Mouse (Mus musculus): Measurements from ENCODE around the gene Ubqln5. TPM values are rescaled to one million over a fixed set of nuclear protein-coding genes. Genes with fewer than 3 reads are reported as not detected.
A peak's percentile ranks its signal among the peaks of the same experiment; 100 is the strongest.

Ubqln5 gene
- not detected in 2 replicates for polyA plus RNA-seq (2015; fragmentation: Nextera tagmentation; extraction: Ambion mirVana)

DNA sequence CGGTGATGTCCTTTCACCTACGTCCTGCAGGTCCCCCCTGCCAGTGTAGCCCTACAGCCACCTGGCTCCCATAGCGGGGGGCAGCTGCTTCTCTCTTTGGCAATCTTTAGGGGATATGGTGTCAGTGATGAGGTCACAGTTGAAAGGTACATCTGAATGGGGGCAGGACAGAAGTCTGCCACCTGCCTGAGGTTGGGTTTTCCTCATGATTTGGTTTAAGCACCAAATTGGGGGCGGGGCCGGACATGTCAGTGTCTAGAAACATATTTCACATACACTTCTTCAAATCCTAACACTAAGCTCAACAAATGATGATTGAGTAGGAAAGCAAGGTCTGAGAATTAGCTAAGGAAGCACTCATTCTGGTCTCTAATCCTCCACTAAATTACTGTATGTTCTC lies at the start of gene Ubqln5:
TSS of gene Ubqln5 (minus strand) at position 101 of the 400 bp plus-strand sequence.
- no peak for ATAC-seq
- no peaks in the 10 kb centered on the region for H3K36me3 ChIP-seq (ENCODE audit: control insufficient read depth, insufficient read depth)
- H3K4me1 ChIP-seq (replicated peaks; ENCODE audit: control insufficient read depth, insufficient read depth, low read length): no peaks in the 10 kb centered on the region
- no peak for TF ChIP-seq CTCF (IDR thresholded peaks at IDR 0.05; ENCODE audit: low read depth)
- H3K4me2 ChIP-seq (replicated peaks; ENCODE audit: low read depth): no peak within 1 kb of the TSS
- no peak within 1 kb of the TSS for H3K27ac ChIP-seq (ENCODE audit: low read depth, low read length)
- H3K9me3 ChIP-seq (ENCODE audit: control insufficient read depth): no peaks in the 10 kb centered on the region
- WGBS: 91% methylated on average over 5 of the region's 5 CpGs
- no peaks in the 10 kb centered on the region for H3K27me3 ChIP-seq (replicated peaks; ENCODE audit: control insufficient read depth, insufficient read depth, low read length)
- H3K9ac ChIP-seq (ENCODE audit: low read depth, low read length): no peak within 1 kb of the TSS
- H3K4me3 ChIP-seq (ENCODE audit: low read depth, low read length): no peak within 1 kb of the TSS

DNA sequence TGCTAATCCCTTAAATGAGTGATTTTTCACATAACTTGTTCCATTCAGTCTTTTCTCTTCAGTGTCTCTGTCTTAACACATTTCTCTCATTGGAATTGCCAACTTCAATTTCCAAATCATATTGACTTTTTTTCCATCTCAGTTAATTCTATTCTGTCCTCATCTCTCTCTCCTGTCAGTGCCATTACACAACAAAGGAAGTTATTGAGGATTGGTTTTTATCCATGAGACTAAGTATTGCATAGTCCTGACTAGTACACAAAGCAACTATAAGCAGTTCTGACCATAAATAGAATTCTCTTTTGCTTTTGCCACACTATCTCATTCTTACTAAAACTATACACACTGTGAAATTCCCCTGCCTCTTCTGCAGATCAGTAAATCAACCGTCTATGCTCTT lies 49.4 kb upstream of the Ubqln5 start:
- H3K4me3 ChIP-seq (ENCODE audit: low read depth, low read length): no peak overlapping the region
- no peaks in the 10 kb centered on the region for H3K4me1 ChIP-seq (replicated peaks; ENCODE audit: control insufficient read depth, insufficient read depth, low read length)
- no peak overlapping the region for H3K4me2 ChIP-seq (replicated peaks; ENCODE audit: low read depth)
- no peak for ATAC-seq
- no peaks in the 10 kb centered on the region for H3K36me3 ChIP-seq (ENCODE audit: control insufficient read depth, insufficient read depth)
- H3K27me3 ChIP-seq (replicated peaks; ENCODE audit: control insufficient read depth, insufficient read depth, low read length): no peaks in the 10 kb centered on the region
- no peak for TF ChIP-seq CTCF (IDR thresholded peaks at IDR 0.05; ENCODE audit: low read depth)
- H3K9me3 ChIP-seq (ENCODE audit: control insufficient read depth): no peaks in the 10 kb centered on the region
- no peak overlapping the region for H3K9ac ChIP-seq (ENCODE audit: low read depth, low read length)
- no peak overlapping the region for H3K27ac ChIP-seq (ENCODE audit: low read depth, low read length)
- WGBS: 89% methylated on average over 1 of the region's 1 CpGs

DNA sequence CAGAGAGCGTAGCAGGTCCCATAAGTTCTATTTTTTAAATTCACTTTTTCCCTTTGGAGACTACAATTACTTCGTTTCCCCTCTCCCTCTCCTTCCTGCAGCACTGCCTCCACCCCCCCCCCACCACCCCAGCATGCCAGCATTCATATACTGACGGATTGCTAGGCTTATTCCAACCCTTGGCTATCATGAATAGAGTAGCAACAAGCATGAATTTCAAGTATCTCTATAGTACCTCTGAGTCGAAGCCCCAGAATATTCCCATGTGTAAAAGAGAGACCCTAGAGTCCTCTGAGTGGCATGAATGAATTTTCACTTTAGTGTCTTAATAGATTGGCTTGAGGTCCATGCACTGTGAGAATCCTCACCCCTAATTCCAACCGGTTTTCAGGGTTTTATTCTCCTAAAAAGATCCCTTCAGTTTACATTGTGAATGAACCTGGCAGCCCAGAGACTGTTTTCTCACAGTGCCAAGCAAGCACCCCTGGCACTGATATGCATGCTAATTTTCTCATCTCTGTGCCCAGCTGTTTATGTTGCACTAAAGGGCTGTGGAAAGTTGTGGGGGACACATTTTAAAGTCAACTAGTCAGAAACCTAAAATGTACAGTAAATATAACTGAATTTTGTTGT lies 48.9 kb upstream of the Ubqln5 start:
- Histone ChIP-seq H3K9me3 (ENCODE audit: control insufficient read depth) (no peaks in the 10 kb centered on the region), H3K9ac (ENCODE audit: low read depth, low read length) (no peak overlapping the region), H3K36me3 (ENCODE audit: control insufficient read depth, insufficient read depth) (no peaks in the 10 kb centered on the region), H3K27ac (ENCODE audit: low read depth, low read length) (no peak overlapping the region), H3K4me1 (replicated peaks; ENCODE audit: control insufficient read depth, insufficient read depth, low read length) (no peaks in the 10 kb centered on the region), H3K27me3 (replicated peaks; ENCODE audit: control insufficient read depth, insufficient read depth, low read length) (no peaks in the 10 kb centered on the region), H3K4me2 (replicated peaks; ENCODE audit: low read depth) (no peak overlapping the region), H3K4me3 (ENCODE audit: low read depth, low read length) (no peak overlapping the region)
- 71% methylated on average over 5 of the region's 5 CpGs for WGBS
- no peak for TF ChIP-seq CTCF (IDR thresholded peaks at IDR 0.05; ENCODE audit: low read depth)
- no peak for ATAC-seq

DNA sequence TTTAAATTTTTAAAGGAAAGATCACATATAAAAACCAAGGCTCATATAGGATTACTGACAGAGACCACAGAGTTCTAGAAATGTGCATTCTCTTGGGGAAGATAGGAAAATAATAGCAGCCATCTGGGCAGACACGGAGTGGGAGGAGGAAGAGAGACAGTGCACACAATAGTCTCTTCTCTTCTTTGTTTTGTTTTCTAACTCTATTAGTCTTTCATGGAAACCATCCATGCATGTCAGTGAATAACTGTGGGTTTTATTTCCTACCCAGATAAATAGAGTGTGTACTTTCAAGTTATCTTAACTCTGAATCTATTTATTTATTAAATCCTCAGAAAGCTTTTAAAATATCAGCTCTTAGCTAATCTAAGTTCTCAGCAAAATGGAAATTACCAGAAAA lies 45.5 kb upstream of the Ubqln5 start:
- Histone ChIP-seq H3K9me3 (ENCODE audit: control insufficient read depth) (no peaks in the 10 kb centered on the region), H3K36me3 (ENCODE audit: control insufficient read depth, insufficient read depth) (no peaks in the 10 kb centered on the region), H3K9ac (ENCODE audit: low read depth, low read length) (no peak overlapping the region), H3K4me2 (replicated peaks; ENCODE audit: low read depth) (no peak overlapping the region), H3K27me3 (replicated peaks; ENCODE audit: control insufficient read depth, insufficient read depth, low read length) (no peaks in the 10 kb centered on the region), H3K4me3 (ENCODE audit: low read depth, low read length) (no peak overlapping the region), H3K4me1 (replicated peaks; ENCODE audit: control insufficient read depth, insufficient read depth, low read length) (no peaks in the 10 kb centered on the region), H3K27ac (ENCODE audit: low read depth, low read length) (no peak overlapping the region)
- no peak for TF ChIP-seq CTCF (IDR thresholded peaks at IDR 0.05; ENCODE audit: low read depth)
- no peak for ATAC-seq
- WGBS: 71% methylated on average over 1 of the region's 1 CpGs

DNA sequence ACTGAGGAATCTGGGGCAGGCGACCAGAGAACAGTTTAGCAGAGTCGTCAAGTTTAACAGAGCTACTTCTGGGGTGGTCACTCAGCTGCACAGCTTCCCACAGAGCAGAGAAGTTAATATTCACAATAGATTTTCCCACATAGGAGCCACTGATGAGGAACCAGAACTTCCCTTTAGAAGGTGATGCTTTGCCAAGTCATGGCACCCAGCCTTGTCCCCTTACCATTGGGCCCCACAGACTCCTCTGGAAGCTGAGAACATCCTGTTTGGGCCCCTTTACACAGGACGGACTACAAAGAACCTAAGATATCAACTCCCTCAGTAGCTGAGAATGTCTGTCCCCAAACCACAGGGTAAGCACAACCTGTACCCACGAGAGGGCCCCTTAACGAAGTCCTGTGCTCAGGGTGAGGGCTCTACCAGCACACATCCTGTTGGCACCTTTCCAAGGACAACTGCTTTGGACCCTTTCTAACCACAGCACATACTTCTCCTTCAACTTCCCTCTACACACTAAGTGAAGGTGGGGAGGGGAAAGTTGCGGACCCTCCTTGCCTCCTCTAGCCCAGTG lies 40.1 kb upstream of the Ubqln5 start:
- 65% methylated on average over 6 of the region's 6 CpGs for WGBS
- no peak for ATAC-seq

DNA sequence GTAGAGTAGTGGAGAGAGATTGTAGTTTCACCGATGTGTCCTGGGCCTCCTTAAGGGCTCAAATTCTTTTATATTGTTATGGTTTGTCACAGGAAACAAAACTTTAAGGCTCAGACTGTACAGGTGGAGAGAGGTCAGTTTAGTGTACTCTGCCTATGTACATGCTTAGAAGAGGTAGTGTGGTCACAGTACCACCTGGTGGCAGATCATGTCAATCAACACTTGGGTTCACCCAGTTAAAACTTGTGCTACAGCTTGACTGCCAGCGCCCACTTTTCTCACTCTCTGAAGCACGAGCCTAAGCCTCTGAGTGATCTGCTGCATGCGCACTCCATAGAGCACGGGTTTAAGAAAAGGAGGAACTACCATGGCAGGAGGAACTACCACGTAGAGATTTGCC lies 37.5 kb upstream of the Ubqln5 start:
- Histone ChIP-seq H3K27me3 (replicated peaks; ENCODE audit: control insufficient read depth, insufficient read depth, low read length) (no peaks in the 10 kb centered on the region), H3K4me1 (replicated peaks; ENCODE audit: control insufficient read depth, insufficient read depth, low read length) (no peaks in the 10 kb centered on the region), H3K4me3 (ENCODE audit: low read depth, low read length) (no peak overlapping the region), H3K9ac (ENCODE audit: low read depth, low read length) (no peak overlapping the region), H3K27ac (ENCODE audit: low read depth, low read length) (no peak overlapping the region), H3K9me3 (ENCODE audit: control insufficient read depth) (no peaks in the 10 kb centered on the region), H3K36me3 (ENCODE audit: control insufficient read depth, insufficient read depth) (no peaks in the 10 kb centered on the region), H3K4me2 (replicated peaks; ENCODE audit: low read depth) (no peak overlapping the region)
- peak; percentile 12; the same call in 1 of the 2 replicates for TF ChIP-seq CTCF (IDR thresholded peaks at IDR 0.05; ENCODE audit: low read depth)
- WGBS: 69% methylated on average over 6 of the region's 6 CpGs
- no peak for ATAC-seq

More for the DNA sequence above, 40.1 kb upstream of the Ubqln5 start:
- Histone ChIP-seq H3K4me3 (ENCODE audit: low read depth, low read length) (no peak overlapping the region), H3K9me3 (ENCODE audit: control insufficient read depth) (no peaks in the 10 kb centered on the region), H3K4me2 (replicated peaks; ENCODE audit: low read depth) (no peak overlapping the region), H3K4me1 (replicated peaks; ENCODE audit: control insufficient read depth, insufficient read depth, low read length) (no peaks in the 10 kb centered on the region), H3K9ac (ENCODE audit: low read depth, low read length) (no peak overlapping the region), H3K36me3 (ENCODE audit: control insufficient read depth, insufficient read depth) (no peaks in the 10 kb centered on the region), H3K27ac (ENCODE audit: low read depth, low read length) (no peak overlapping the region), H3K27me3 (replicated peaks; ENCODE audit: control insufficient read depth, insufficient read depth, low read length) (no peaks in the 10 kb centered on the region)
- no peak for TF ChIP-seq CTCF (IDR thresholded peaks at IDR 0.05; ENCODE audit: low read depth)
